Mouse (Mus musculus): Measurements from ENCODE around the gene Jam3.

GRCm38 (mm10) chr9:27070895-27071294 is 84.3 kb downstream of the Jam3 start:
- no peak for TF ChIP-seq CTCF (IDR thresholded peaks at IDR 0.05; ENCODE audit: borderline replicate concordance, extremely low read depth, insufficient read depth, insufficient read length)
- no peak for TF ChIP-seq POLR2A (IDR thresholded peaks at IDR 0.05; ENCODE audit: borderline replicate concordance, extremely low read depth, insufficient read depth, insufficient read length, poor library complexity, severe bottlenecking)
